Mouse (Mus musculus) layer of hippocampus, adult 9-11 months (tissue): ENCODE measurements around the gene Mug1.
"Not testable (repeated sequence)": the region's sequence is repeated elsewhere in the genome, so short reads cannot be mapped to it uniquely, and the experiment has no call there.

ENCODE experiments used
- DNase-seq: peaks from one replicate; pipeline ENCODE4 v3.0.0; 2022

Mug1 gene

GRCm38 (mm10) chr6:121838271-121838670, at the start of gene Mug1:
TSS of gene Mug1 (plus strand) at chr6:121838541.
- DNase-seq: not testable (repeated sequence)

DNA sequence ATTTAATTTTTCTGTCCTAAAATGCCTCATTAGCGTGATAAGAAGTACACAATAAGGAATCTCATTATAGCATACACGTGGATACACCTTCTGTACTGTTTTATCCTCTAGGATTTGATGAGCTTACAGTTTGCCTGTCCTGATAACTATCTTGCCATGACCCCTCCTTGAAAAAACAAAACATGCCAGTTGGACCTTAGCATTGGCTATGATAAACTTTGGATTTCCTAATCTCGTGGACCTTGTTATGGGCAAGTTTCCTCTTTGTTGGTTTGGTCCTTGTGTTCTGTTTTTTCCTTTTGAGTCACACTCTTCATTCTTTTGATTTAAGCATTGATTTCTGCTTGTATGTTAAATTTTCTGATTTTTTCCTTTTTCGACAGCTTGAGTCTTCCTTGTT, 10.3 kb upstream of the Mug1 start:
- no peak for DNase-seq

GRCm38 (mm10) chr6:121836361-121836760, 2.0 kb upstream of the Mug1 start:
- DNase-seq: no peak

GRCm38 (mm10) chr6:121848378-121848777, 10.0 kb downstream of the Mug1 start:
- no peak for DNase-seq
